Mouse (Mus musculus) CH12.LX (cell line): ENCODE measurements around the gene Cdh16. TPM values are rescaled to one million over a fixed set of nuclear protein-coding genes. Genes with fewer than 3 reads are reported as not detected.
"Not testable (repeated sequence)": the region's sequence is repeated elsewhere in the genome, so short reads cannot be mapped to it uniquely, and the experiment has no call there.

ENCODE experiments used
- DNase-seq: peaks from one replicate; pipeline ENCODE4 v3.0.0-alpha.2; 2013; ENCODE audit errors: extremely low read depth
- H3K27ac ChIP-seq: 2 replicates; pipeline ENCODE4 v1.5.1; 2012; ENCODE audit warnings: low read depth, mild to moderate bottlenecking, control low read depth, moderate library complexity; ENCODE audit not compliant: insufficient read depth
- H3K27me3 ChIP-seq: replicated peaks from 2 replicates; pipeline ENCODE3; 2012; ENCODE audit warnings: inconsistent platforms
- H3K36me3 ChIP-seq, 2 experiments: replicated peaks in 1 of 2; 2 replicates each; pipeline versions ENCODE3 to v1.6.1; 2012; ENCODE audit warnings: inconsistent platforms in 1 of 2, low read length in 1 of 2, mild to moderate bottlenecking in 1 of 2, mixed read lengths in 1 of 2, moderate library complexity in 1 of 2; ENCODE audit not compliant: control insufficient read depth in 1 of 2, insufficient read depth in 1 of 2
- H3K4me1 ChIP-seq, 2 experiments: 2 replicates each; pipeline ENCODE4 v1.6.1; 2012; ENCODE audit warnings: inconsistent platforms in 1 of 2, moderate library complexity in 1 of 2; ENCODE audit not compliant: insufficient read depth in 2 of 2, control insufficient read depth in 1 of 2
- H3K4me2 ChIP-seq: 2 replicates; pipeline ENCODE4 v1.6.1; 2012; ENCODE audit warnings: low read depth, mild to moderate bottlenecking, control low read depth; ENCODE audit not compliant: poor library complexity, insufficient read depth, severe bottlenecking
- H3K4me3 ChIP-seq, 3 experiments: fragments of 150-350 bp in 1 of 3; sonication (generic) in 1 of 3; replicated peaks in 1 of 3; 2 replicates each; pipeline versions ENCODE3 to v1.5.1; 2011 to 2012; ENCODE audit warnings: low read depth in 2 of 3, low read length in 2 of 3, mild to moderate bottlenecking in 2 of 3, moderate library complexity in 2 of 3, control low read depth in 1 of 3, improper control_type of control experiment in 1 of 3, inconsistent platforms in 1 of 3, mixed read lengths in 1 of 3; ENCODE audit not compliant: poor library complexity in 1 of 3
- H3K79me2 ChIP-seq: replicated peaks from 2 replicates; pipeline ENCODE4 v1.6.1; 2012; ENCODE audit warnings: mild to moderate bottlenecking, moderate library complexity; ENCODE audit not compliant: control insufficient read depth, poor library complexity, insufficient read depth, severe bottlenecking; ENCODE audit errors: extremely low read depth
- H3K9ac ChIP-seq: 2 replicates; pipeline ENCODE4 v1.6.1; 2012; ENCODE audit warnings: low read depth, mild to moderate bottlenecking, control low read depth, moderate library complexity; ENCODE audit not compliant: insufficient read depth
- H3K9me3 ChIP-seq: replicated peaks from 2 replicates; pipeline ENCODE3; 2012; ENCODE audit warnings: low read length, inconsistent platforms, mixed read lengths
- BHLHE40 ChIP-seq: IDR thresholded peaks from 2 replicates; pipeline ENCODE4 v1.6.1; 2011; ENCODE audit warnings: mild to moderate bottlenecking, low read depth, low read length, improper control_type of control experiment
- CHD1 ChIP-seq: IDR thresholded peaks from 2 replicates; pipeline ENCODE4 v1.6.1; 2012; ENCODE audit warnings: low read depth, low read length, improper control_type of control experiment, inconsistent platforms
- CHD2 ChIP-seq: IDR thresholded peaks from 2 replicates; pipeline ENCODE4 v1.6.1; 2011; ENCODE audit warnings: low read length, improper control_type of control experiment
- CTCF ChIP-seq, 2 experiments: IDR thresholded peaks in 1 of 2; conservative IDR thresholded peaks in 1 of 2; 2 replicates each; pipeline ENCODE4 v1.5.1; 2011 to 2012; ENCODE audit warnings: low read depth in 2 of 2, low read length in 2 of 2, improper control_type of control experiment in 1 of 2, inconsistent platforms in 1 of 2, mild to moderate bottlenecking in 1 of 2, moderate library complexity in 1 of 2
- ELF1 ChIP-seq: IDR thresholded peaks from 2 replicates; pipeline ENCODE4 v1.6.1; 2014; ENCODE audit warnings: low read depth, mild to moderate bottlenecking, inconsistent platforms, low read length, improper control_type of control experiment
- HCFC1 ChIP-seq: IDR thresholded peaks from 2 replicates; pipeline ENCODE4 v1.6.1; 2012; ENCODE audit warnings: low read depth, mild to moderate bottlenecking, inconsistent platforms, low read length, improper control_type of control experiment
- IRF4 ChIP-seq: IDR thresholded peaks from 2 replicates; pipeline ENCODE4 v1.6.1; 2014; ENCODE audit warnings: low read depth, mild to moderate bottlenecking, inconsistent platforms, low read length, improper control_type of control experiment
- JUN ChIP-seq: IDR thresholded peaks from 2 replicates; pipeline ENCODE4 v1.6.1; 2011; ENCODE audit warnings: low read depth, mild to moderate bottlenecking, low read length, improper control_type of control experiment, moderate library complexity; ENCODE audit not compliant: insufficient read depth
- KAT2A ChIP-seq: IDR thresholded peaks from 2 replicates; pipeline ENCODE4 v1.6.1; 2012; ENCODE audit warnings: low read length, improper control_type of control experiment, inconsistent platforms; ENCODE audit not compliant: insufficient replicate concordance
- MAFK ChIP-seq: IDR thresholded peaks from 2 replicates; pipeline ENCODE4 v1.6.1; 2011; ENCODE audit warnings: low read length, improper control_type of control experiment; ENCODE audit not compliant: insufficient replicate concordance
- MXI1 ChIP-seq: IDR thresholded peaks from 2 replicates; pipeline ENCODE4 v1.6.1; 2011; ENCODE audit warnings: mild to moderate bottlenecking, low read depth, low read length, improper control_type of control experiment
- MYC ChIP-seq: IDR thresholded peaks from 2 replicates; pipeline ENCODE4 v1.6.1; 2011; ENCODE audit warnings: low read depth, mild to moderate bottlenecking, improper control_type of control experiment, low read length
- NELFE ChIP-seq: IDR thresholded peaks from 2 replicates; pipeline ENCODE4 v1.6.1; 2011; ENCODE audit warnings: low read depth, low read length, improper control_type of control experiment
- PAX5 ChIP-seq: IDR thresholded peaks from 2 replicates; pipeline ENCODE4 v1.6.1; 2012; ENCODE audit warnings: low read length, inconsistent platforms, mixed read lengths
- POLR2A ChIP-seq: IDR thresholded peaks from 2 replicates; pipeline ENCODE4 v1.6.1; 2011; ENCODE audit warnings: low read depth, mild to moderate bottlenecking, improper control_type of control experiment, low read length
- POLR2AphosphoS2 ChIP-seq: IDR thresholded peaks from 2 replicates; pipeline ENCODE4 v1.6.1; 2011; ENCODE audit warnings: low read depth, low read length, improper control_type of control experiment
- RAD21 ChIP-seq: IDR thresholded peaks from 2 replicates; pipeline ENCODE4 v1.6.1; 2011; ENCODE audit warnings: low read depth, mild to moderate bottlenecking, low read length, improper control_type of control experiment, moderate library complexity
- SMC3 ChIP-seq: IDR thresholded peaks from 2 replicates; pipeline ENCODE4 v1.6.1; 2011; ENCODE audit warnings: low read depth, low read length, improper control_type of control experiment
- TBP ChIP-seq: conservative IDR thresholded peaks from 2 replicates; pipeline ENCODE4 v1.6.1; 2011; ENCODE audit warnings: low read depth, low read length, improper control_type of control experiment
- TCF12 ChIP-seq: IDR thresholded peaks from 2 replicates; pipeline ENCODE4 v1.6.1; 2014; ENCODE audit warnings: low read depth, mild to moderate bottlenecking, inconsistent platforms, low read length, improper control_type of control experiment
- USF2 ChIP-seq: conservative IDR thresholded peaks from 2 replicates; pipeline ENCODE4 v1.6.1; 2011; ENCODE audit warnings: low read depth, low read length, improper control_type of control experiment
- ZMIZ1 ChIP-seq: IDR thresholded peaks from 2 replicates; pipeline ENCODE4 v1.6.1; 2012; ENCODE audit warnings: low read depth, mild to moderate bottlenecking, inconsistent platforms, low read length, improper control_type of control experiment
- dilution Hi-C: fragments of 300-500 bp; cut with MboI; formaldehyde crosslinking; loops from 2 replicates; pipeline ENCODE4 v1.14.3; 2020; ENCODE audit warnings: low sequenced_read_pairs; ENCODE audit not compliant: extremely low pct_unique_long_range_greater_than_20kb, extremely low pct_ligation_motif_present
- in situ Hi-C: fragments of 300-500 bp; cut with MboI; formaldehyde crosslinking; loops from 3 replicates; pipeline ENCODE4 v1.14.3; 2019; ENCODE audit warnings: low sequenced_read_pairs, low pct_ligation_motif_present, low pct_unique_long_range_greater_than_20kb, mixed read lengths
- polyA plus RNA-seq: library from polyadenylated mRNA; unstranded; fragments of >175 nt; gene quantifications from 2 replicates; pipeline ENCODE4 v1.2.1, GENCODE M21; 2012; ENCODE audit warnings: low read depth; ENCODE audit not compliant: insufficient read length
- total RNA-seq, 2 experiments: library from RNA; depleted of rRNA; stranded (reverse); fragments of 300-350 nt in 1 of 2; fragments of >200 nt in 1 of 2; gene quantifications; 2 replicates each; pipeline ENCODE4 v1.2.3; 2012 to 2014

Cdh16 gene
- total and polyA plus RNA-seq, 3 experiments = not detected

DNA sequence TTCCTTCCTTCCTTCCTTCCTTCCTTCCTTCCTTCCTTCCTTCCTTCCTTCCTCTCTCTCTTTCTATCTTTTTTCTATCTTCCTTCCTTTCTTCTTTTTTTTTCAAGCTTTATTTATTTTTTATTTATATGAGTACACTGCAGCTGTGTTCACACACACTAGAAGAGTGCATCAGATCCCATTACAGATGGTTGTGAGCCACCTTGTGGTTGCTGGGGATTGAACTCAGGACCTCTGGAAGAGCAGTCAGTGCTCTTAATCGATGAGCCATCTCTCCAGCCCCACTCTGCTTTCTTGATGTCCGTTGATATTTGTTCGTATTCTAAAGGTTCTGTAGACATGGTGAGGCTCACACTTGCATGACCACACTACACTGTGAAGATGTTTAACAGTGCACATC is 20.0 kb upstream of the Cdh16 start:
- Histone ChIP-seq H3K4me1 (peaks cover 10 to 26% of the 10 kb centered on the region in 2 experiments), H3K79me2 (peaks cover 13% of the 10 kb centered on the region), H3K36me3 (peaks cover 4 to 12% of the 10 kb centered on the region in 2 experiments)
- H3K4me2 ChIP-seq, H3K27ac ChIP-seq, DNase-seq, H3K9ac ChIP-seq, H3K27me3 ChIP-seq, H3K9me3 ChIP-seq, dilution Hi-C loops, H3K4me3 ChIP-seq: not testable (repeated sequence)
- peak in 1 of 2 experiments; percentile 58; a peak in 2 of 4 replicates for TF ChIP-seq CTCF (conservative IDR thresholded peaks at IDR 0.05 in 1 of 2, IDR thresholded peaks at IDR 0.05 in 1 of 2; ENCODE audit: low read depth in 2 of 2, low read length in 2 of 2)
- peak; percentile 34 for TF ChIP-seq RAD21
- TF ChIP-seq SMC3 = peak; percentile 65
- in situ Hi-C loops = loop anchor here (5.0 kb wide), 1 partner anchor 37 kb away; no protein-coding TSS in a partner anchor

DNA sequence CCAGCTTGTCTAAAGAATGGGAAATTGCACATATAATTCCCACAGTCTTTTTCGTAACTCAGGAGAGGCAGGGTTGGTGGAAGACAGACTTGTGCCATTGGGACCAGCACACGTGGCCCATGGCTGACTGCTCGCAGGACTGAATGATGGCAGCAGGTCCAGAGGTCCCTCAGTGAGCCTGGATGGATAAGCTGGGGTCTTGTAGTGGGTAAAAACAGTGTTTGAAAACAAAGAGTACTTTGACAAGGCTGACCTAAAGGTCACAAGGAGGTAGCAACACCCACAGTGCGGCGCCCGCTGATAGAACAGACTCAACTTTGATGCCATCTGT is 18.1 kb upstream of the Cdh16 start:
- no peaks in the 10 kb centered on the region for H3K9me3 ChIP-seq
- TF ChIP-seq USF2 (no peak), CHD2 (no peak), TCF12 (no peak), KAT2A (no peak), MYC (peak; percentile 41; the same call in 1 of the 2 replicates), MAFK (no peak)
- TF ChIP-seq, all 38 proteins: peak for 1
- Histone ChIP-seq H3K79me2 (peaks cover 13% of the 10 kb centered on the region), H3K27me3 (no peaks in the 10 kb centered on the region), H3K9ac (peak overlapping the region; percentile 92), H3K36me3 (peaks cover 11 to 29% of the 10 kb centered on the region in 2 experiments), H3K4me2 (peak overlapping the region; percentile 77), H3K27ac (0 out of 2 replicates have a peak overlapping the region, but pooled peaks have one; percentile 29), H3K4me1 (peaks cover 10 to 37% of the 10 kb centered on the region in 2 experiments), H3K4me3 (peak overlapping the region; percentile 84 to 91 (median 85))
- dilution Hi-C loops (no loop called here), in situ Hi-C loops (loop anchor here (5.0 kb wide), 1 partner anchor 35 kb away; no protein-coding TSS in a partner anchor)
- no peak for DNase-seq

DNA sequence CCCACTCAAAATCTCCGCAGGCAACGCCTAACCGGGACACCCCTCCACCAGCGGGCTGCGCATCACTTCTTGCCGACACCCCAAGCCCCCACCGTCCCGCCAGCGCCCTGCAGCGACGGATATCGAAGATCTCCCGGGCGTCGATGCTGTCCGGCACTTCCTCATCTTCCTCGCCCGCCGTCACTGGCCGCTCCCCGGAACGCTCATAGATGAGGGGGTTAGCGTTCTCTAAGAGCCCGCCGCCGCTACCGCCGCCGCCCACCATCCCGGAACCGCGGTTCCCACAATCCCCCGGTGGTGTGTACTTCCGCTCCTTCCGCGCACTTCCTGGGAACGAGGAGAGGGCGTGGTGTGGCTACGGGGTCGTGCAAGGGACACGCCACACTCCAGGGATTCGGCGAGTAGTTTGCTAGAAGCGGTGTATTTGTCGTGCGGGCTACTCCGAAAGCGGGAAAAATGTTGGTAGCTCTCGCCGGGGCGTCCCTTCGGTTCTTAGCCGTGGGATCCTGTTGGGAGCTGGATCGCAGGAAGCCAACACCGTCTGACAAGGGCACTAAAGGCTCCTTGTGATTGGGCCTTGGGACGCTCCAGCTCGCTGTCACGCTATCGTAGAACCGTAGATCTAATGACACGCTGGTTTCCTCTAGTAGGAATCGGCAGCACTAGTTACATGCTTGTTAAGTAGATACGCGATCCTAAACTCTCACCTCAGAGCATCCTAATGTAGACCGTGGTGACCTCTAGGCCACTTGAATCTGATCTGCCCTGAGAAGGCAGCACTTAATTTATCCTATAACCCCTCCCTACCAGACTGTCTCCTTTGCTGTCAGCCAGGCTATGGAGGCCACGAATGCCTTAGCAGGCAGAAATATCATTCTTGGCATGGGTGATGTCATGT is 17.5 kb upstream of the Cdh16 start, which contains the start of gene Ciao2b:
Gene Ciao2b (minus strand): TSS at position 540 of the 898 bp plus-strand sequence.
- Histone ChIP-seq H3K27ac (peak within 1 kb of the TSS; percentile 29; the same call in 1 of the 2 replicates), H3K79me2 (peaks cover 13% of the 10 kb centered on the region), H3K9me3 (no peaks in the 10 kb centered on the region), H3K4me2 (peak within 1 kb of the TSS; percentile 77), H3K36me3 (peaks cover 11 to 35% of the 10 kb centered on the region in 2 experiments), H3K9ac (peak within 1 kb of the TSS; percentile 92), H3K4me1 (peaks cover 10 to 37% of the 10 kb centered on the region in 2 experiments), H3K4me3 (peak within 1 kb of the TSS; percentile 84 to 91 (median 85)), H3K27me3 (no peaks in the 10 kb centered on the region)
- dilution Hi-C loops = no loop called here
- peak; percentile 82 for DNase-seq
- in situ Hi-C loops = loop anchor here (5.0 kb wide), 1 partner anchor 34 kb away; no protein-coding TSS in a partner anchor
- no peak for TF ChIP-seq RAD21
- TF ChIP-seq MYC = peak; percentile 26; the same call in 1 of the 2 replicates
- TF ChIP-seq MXI1 = peak; percentile 88
- peak; percentile 89 for TF ChIP-seq NELFE
- TF ChIP-seq SMC3 = peak; percentile 5; the same call in 1 of the 2 replicates
- peak; percentile 63 for TF ChIP-seq TBP
- peak; percentile 87 for TF ChIP-seq POLR2A
- peak; percentile 85 for TF ChIP-seq POLR2AphosphoS2
- TF ChIP-seq HCFC1 = peak; percentile 92
- TF ChIP-seq KAT2A = peak; percentile 87; the same call in 1 of the 2 replicates
- TF ChIP-seq CHD1 = no peak
- TF ChIP-seq MAFK = no peak
- peak; percentile 83 for TF ChIP-seq TCF12
- TF ChIP-seq JUN = no peak
- peak; percentile 99 for TF ChIP-seq ELF1
- peak; percentile 75 for TF ChIP-seq IRF4
- TF ChIP-seq BHLHE40 = no peak
- no peak for TF ChIP-seq PAX5
- peak; percentile 56; the same call in 1 of the 2 replicates for TF ChIP-seq ZMIZ1
